In the genomic region with DNA sequence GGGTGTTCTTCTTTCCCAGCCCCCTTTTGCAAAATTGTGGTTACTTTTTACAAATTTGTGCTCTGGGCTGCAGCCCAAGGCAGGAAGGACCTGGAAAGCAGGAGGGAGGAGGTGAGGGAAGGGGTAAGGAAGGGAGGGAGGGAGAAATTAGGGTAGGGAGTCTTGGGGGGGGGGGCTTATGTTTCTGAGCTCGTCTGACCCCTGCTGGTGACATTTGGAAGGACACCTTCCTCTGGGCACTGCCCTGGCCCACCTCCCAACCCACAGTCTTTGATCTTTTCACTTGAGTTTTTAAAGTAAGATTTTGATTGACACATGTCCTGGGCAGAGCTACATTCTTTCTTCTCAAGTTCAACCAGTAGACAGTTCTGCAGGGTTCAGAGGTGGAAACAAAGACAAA, we compare ENCODE assay signal across 12 mouse cellular contexts. TPM values are rescaled to one million over a fixed set of nuclear protein-coding genes. Genes with fewer than 3 reads are reported as not detected.
DNase-seq lines count a peak whose midpoint lies in the region; ATAC-seq and TF ChIP-seq lines count a peak whose summit lies in the region.
"Had no signal": no experiment of that assay in that cellular context is flagged by ENCODE, and none has a peak within 500 bp of the region (broad histone marks: within the 10 kb centered on the region; RNA-seq: fewer than 3 reads in every experiment).

No protein-coding gene starts in this region.

- H3K36me3 ChIP-seq in heart, postnatal 0 days (replicated peaks; ENCODE audit: control insufficient read depth, insufficient read depth, low read length) = no peaks in the 10 kb centered on the region
- H3K36me3 ChIP-seq in heart, embryonic 11.5 days (ENCODE audit: control insufficient read depth, insufficient read depth, low read length) = no peaks in the 10 kb centered on the region
- H3K36me3 ChIP-seq in midbrain, embryonic 12.5 days = no peaks in the 10 kb centered on the region
- no peaks in the 10 kb centered on the region for H3K36me3 ChIP-seq in midbrain, embryonic 10.5 days
- H3K36me3 ChIP-seq: stomach, embryonic 15.5 days had no signal

- H3K4me3 ChIP-seq in heart, postnatal 0 days (ENCODE audit: low read depth, low read length) = no peak overlapping the region
- H3K4me3 ChIP-seq in heart, embryonic 11.5 days (ENCODE audit: low read depth, low read length) = no peak overlapping the region
- H3K4me3 ChIP-seq in midbrain, embryonic 12.5 days = no peak overlapping the region
- no peak overlapping the region for H3K4me3 ChIP-seq in midbrain, embryonic 10.5 days
- H3K4me3 ChIP-seq: stomach, embryonic 15.5 days had no signal

- no peak overlapping the region for H3K27ac ChIP-seq in heart, postnatal 0 days (ENCODE audit: low read depth)
- no peak overlapping the region for H3K27ac ChIP-seq in heart, embryonic 11.5 days (ENCODE audit: low read depth, low read length)
- no peak overlapping the region for H3K27ac ChIP-seq in midbrain, embryonic 12.5 days (replicated peaks)
- no peak overlapping the region for H3K27ac ChIP-seq in midbrain, embryonic 10.5 days (replicated peaks)
- H3K27ac ChIP-seq: stomach, embryonic 15.5 days had no signal

- H3K27me3 ChIP-seq in heart, postnatal 0 days (ENCODE audit: control insufficient read depth, insufficient read depth, low read length) = no peaks in the 10 kb centered on the region
- H3K27me3 ChIP-seq in heart, embryonic 11.5 days (ENCODE audit: control insufficient read depth, insufficient read depth, low read length) = no peaks in the 10 kb centered on the region
- H3K27me3 ChIP-seq in midbrain, embryonic 12.5 days = no peaks in the 10 kb centered on the region
- H3K27me3 ChIP-seq in midbrain, embryonic 10.5 days (ENCODE audit: low read depth, poor library complexity, severe bottlenecking) = no peaks in the 10 kb centered on the region
- H3K27me3 ChIP-seq: stomach, embryonic 15.5 days had no signal

- TF ChIP-seq EP300 in heart, postnatal 0 days (IDR thresholded peaks at IDR 0.05; ENCODE audit: low read depth) = no peak

- ATAC-seq in heart, postnatal 0 days (ENCODE audit: insufficient read depth, low read depth) = no peak
- no peak for ATAC-seq in heart, embryonic 11.5 days (replicated peaks; ENCODE audit: insufficient number of reproducible peaks, low FRiP score, low TSS enrichment)
- no peak for ATAC-seq in midbrain, embryonic 12.5 days (ENCODE audit: low FRiP score, low read depth)

- peaks cover 3% of the 10 kb centered on the region; the same call in 1 of the 2 replicates for H3K4me1 ChIP-seq in heart, postnatal 0 days (ENCODE audit: control insufficient read depth, insufficient read depth)
- H3K4me1 ChIP-seq in heart, embryonic 11.5 days (ENCODE audit: control insufficient read depth, insufficient read depth, low read length) = no peaks in the 10 kb centered on the region; the same call in 1 of the 2 replicates
- no peaks in the 10 kb centered on the region for H3K4me1 ChIP-seq in midbrain, embryonic 12.5 days
- H3K4me1 ChIP-seq in midbrain, embryonic 10.5 days = 0 out of 2 replicates have a peak, but pooled peaks cover 2% of the 10 kb centered on the region
- H3K4me1 ChIP-seq: stomach, embryonic 15.5 days had no signal

- H3K9ac ChIP-seq in heart, postnatal 0 days (replicated peaks; ENCODE audit: low read depth, low read length) = no peak overlapping the region
- H3K9ac ChIP-seq in heart, embryonic 11.5 days (ENCODE audit: low read depth, low read length) = no peak overlapping the region
- 0 out of 2 replicates have a peak overlapping the region, but pooled peaks have one; percentile 4 for H3K9ac ChIP-seq in midbrain, embryonic 12.5 days (replicated peaks)
- H3K9ac ChIP-seq: stomach, embryonic 15.5 days had no signal

- DNase-seq in heart, postnatal 0 days (ENCODE audit: low spot score) = no peak
- DNase-seq in midbrain, embryonic 10.5 days (ENCODE audit: low spot score) = no peak
- peak; percentile 43 for DNase-seq in R1 (ENCODE audit: low read depth, low spot score)
- peak; percentile 64 for DNase-seq in thymus, postnatal 25 days
- no peak for DNase-seq in spleen, postnatal 14 days (ENCODE audit: low spot score in 2 of 2)
- no peak for DNase-seq in embryo, embryonic 9.5 days (ENCODE audit: extremely low spot score)
- DNase-seq: kidney, adult 18-20 months; midbrain, embryonic 14.5 days had no signal

- H3K4me2 ChIP-seq in heart, postnatal 0 days (ENCODE audit: low read depth, low read length) = no peak overlapping the region
- no peak overlapping the region for H3K4me2 ChIP-seq in heart, embryonic 11.5 days
- no peak overlapping the region for H3K4me2 ChIP-seq in midbrain, embryonic 12.5 days (replicated peaks)
- H3K4me2 ChIP-seq: stomach, embryonic 15.5 days had no signal

- TF ChIP-seq CTCF in heart, postnatal 0 days (IDR thresholded peaks at IDR 0.05; ENCODE audit: low read depth) = peak; percentile 29

- peaks cover 4% of the 10 kb centered on the region; the same call in 1 of the 2 replicates for H3K9me3 ChIP-seq in heart, postnatal 0 days (replicated peaks; ENCODE audit: control insufficient read depth, low read length)
- no peaks in the 10 kb centered on the region for H3K9me3 ChIP-seq in heart, embryonic 11.5 days (replicated peaks; ENCODE audit: control insufficient read depth, low read length)
- H3K9me3 ChIP-seq in midbrain, embryonic 12.5 days = no peaks in the 10 kb centered on the region
- H3K9me3 ChIP-seq in midbrain, embryonic 10.5 days (replicated peaks) = no peaks in the 10 kb centered on the region
- H3K9me3 ChIP-seq: stomach, embryonic 15.5 days had no signal

- 0% methylated on average over 1 of the region's 1 CpGs for WGBS in heart, postnatal 0 days
- 0% methylated on average over 1 of the region's 1 CpGs for WGBS in heart, embryonic 11.5 days (ENCODE audit: insufficient replicate concordance)
- 0% methylated on average over 1 of the region's 1 CpGs for WGBS in midbrain, embryonic 12.5 days
- whole genome bisulfite sequencing in midbrain, embryonic 10.5 days = 0% methylated on average over 1 of the region's 1 CpGs

RNA-seq across cellular contexts. Expression of gene Rsph1, which starts 34.4 kb away (rescaled TPM):
- 0.27 TPM in 1 of 2 replicates, not detected in the other for total RNA-seq in heart, postnatal 0 days (2014; rRNA removed; ENCODE audit: low replicate concordance)
- polyA plus RNA-seq in heart, postnatal 0 days (2015; fragmentation: Nextera tagmentation; extraction: Ambion mirVana) = 1.6 and 2.3 TPM in 2 replicates
- 1.7 and 1.9 TPM in 2 replicates for polyA plus RNA-seq in heart, embryonic 11.5 days (2014; fragmentation: Nextera tagmentation; extraction: Ambion mirVana)
- polyA plus RNA-seq in midbrain, embryonic 12.5 days (2016; fragmentation: Nextera tagmentation; extraction: Ambion mirVana) = 0.99 and 1.3 TPM in 2 replicates
- 1.7 and 2.5 TPM in 2 replicates for polyA plus RNA-seq in midbrain, embryonic 10.5 days (2016; fragmentation: Nextera tagmentation; extraction: Ambion mirVana)

RNA-seq across cellular contexts. Expression of gene Ubash3a, which starts 35.1 kb away (rescaled TPM):
- total RNA-seq in heart, postnatal 0 days (2014; rRNA removed; ENCODE audit: low replicate concordance) = not detected in 2 replicates
- 0.11 and 0.20 TPM in 2 replicates for polyA plus RNA-seq in heart, postnatal 0 days (2015; fragmentation: Nextera tagmentation; extraction: Ambion mirVana)
- 2.4 and 2.9 TPM in 2 replicates for polyA plus RNA-seq in heart, embryonic 11.5 days (2014; fragmentation: Nextera tagmentation; extraction: Ambion mirVana)
- polyA plus RNA-seq in midbrain, embryonic 12.5 days (2016; fragmentation: Nextera tagmentation; extraction: Ambion mirVana) = 0.09 and 0.17 TPM in 2 replicates
- polyA plus RNA-seq in midbrain, embryonic 10.5 days (2016; fragmentation: Nextera tagmentation; extraction: Ambion mirVana) = 0.19 and 0.92 TPM in 2 replicates
- total RNA-seq: left cerebral cortex, postnatal 36 days had no signal
- polyA plus RNA-seq: midbrain, embryonic 14.5 days had no signal

RNA-seq across cellular contexts. Expression of gene Slc37a1, which starts 43.8 kb away (rescaled TPM):
- total RNA-seq in heart, postnatal 0 days (2014; rRNA removed; ENCODE audit: low replicate concordance) = 16.8 and 37.9 TPM in 2 replicates
- polyA plus RNA-seq in heart, postnatal 0 days (2015; fragmentation: Nextera tagmentation; extraction: Ambion mirVana) = 9.7 and 13.5 TPM in 2 replicates
- 4.6 TPM in 2 replicates for polyA plus RNA-seq in heart, embryonic 11.5 days (2014; fragmentation: Nextera tagmentation; extraction: Ambion mirVana)
- polyA plus RNA-seq in midbrain, embryonic 12.5 days (2016; fragmentation: Nextera tagmentation; extraction: Ambion mirVana) = 9.3 and 10.2 TPM in 2 replicates
- polyA plus RNA-seq in midbrain, embryonic 10.5 days (2016; fragmentation: Nextera tagmentation; extraction: Ambion mirVana) = 6.4 and 6.9 TPM in 2 replicates

RNA-seq across cellular contexts. Expression of gene Tmprss3, which starts 44.0 kb away (rescaled TPM):
- 0.15 TPM in 1 of 2 replicates, not detected in the other for total RNA-seq in heart, postnatal 0 days (2014; rRNA removed; ENCODE audit: low replicate concordance)
- polyA plus RNA-seq in heart, postnatal 0 days (2015; fragmentation: Nextera tagmentation; extraction: Ambion mirVana) = not detected in 2 replicates
- 0.07 TPM in 1 of 2 replicates, not detected in the other for polyA plus RNA-seq in heart, embryonic 11.5 days (2014; fragmentation: Nextera tagmentation; extraction: Ambion mirVana)
- not detected in 2 replicates for polyA plus RNA-seq in midbrain, embryonic 12.5 days (2016; fragmentation: Nextera tagmentation; extraction: Ambion mirVana)
- polyA plus RNA-seq in midbrain, embryonic 10.5 days (2016; fragmentation: Nextera tagmentation; extraction: Ambion mirVana) = not detected in 2 replicates
- total RNA-seq: left cerebral cortex, postnatal 36 days had no signal
- polyA plus RNA-seq: midbrain, embryonic 14.5 days had no signal

Comparison
In these comparisons a context has a peak if more than half of its experiments do, and no peak if none do; other contexts are left out.
1. DNase-seq: peak in R1 (single experiment) and thymus, postnatal 25 days (single experiment); none in heart, postnatal 0 days (single experiment), midbrain, embryonic 10.5 days (single experiment), spleen, postnatal 14 days (0 of 2) and embryo, embryonic 9.5 days (single experiment).